Mouse (Mus musculus) CH12.LX (cell line): ENCODE measurements around the gene Lhb. TPM values are rescaled to one million over a fixed set of nuclear protein-coding genes. Genes with fewer than 3 reads are reported as not detected.

ENCODE experiments used
- DNase-seq: peaks from one replicate; pipeline ENCODE4 v3.0.0-alpha.2; 2013; ENCODE audit errors: extremely low read depth
- H3K27ac ChIP-seq: 2 replicates; pipeline ENCODE4 v1.5.1; 2012; ENCODE audit warnings: low read depth, mild to moderate bottlenecking, control low read depth, moderate library complexity; ENCODE audit not compliant: insufficient read depth
- H3K27me3 ChIP-seq: replicated peaks from 2 replicates; pipeline ENCODE3; 2012; ENCODE audit warnings: inconsistent platforms
- H3K36me3 ChIP-seq, 2 experiments: replicated peaks in 1 of 2; 2 replicates each; pipeline versions ENCODE3 to v1.6.1; 2012; ENCODE audit warnings: inconsistent platforms in 1 of 2, low read length in 1 of 2, mild to moderate bottlenecking in 1 of 2, mixed read lengths in 1 of 2, moderate library complexity in 1 of 2; ENCODE audit not compliant: control insufficient read depth in 1 of 2, insufficient read depth in 1 of 2
- H3K4me1 ChIP-seq, 2 experiments: 2 replicates each; pipeline ENCODE4 v1.6.1; 2012; ENCODE audit warnings: inconsistent platforms in 1 of 2, moderate library complexity in 1 of 2; ENCODE audit not compliant: insufficient read depth in 2 of 2, control insufficient read depth in 1 of 2
- H3K4me2 ChIP-seq: 2 replicates; pipeline ENCODE4 v1.6.1; 2012; ENCODE audit warnings: low read depth, mild to moderate bottlenecking, control low read depth; ENCODE audit not compliant: poor library complexity, insufficient read depth, severe bottlenecking
- H3K4me3 ChIP-seq, 3 experiments: fragments of 150-350 bp in 1 of 3; sonication (generic) in 1 of 3; replicated peaks in 1 of 3; 2 replicates each; pipeline versions ENCODE3 to v1.5.1; 2011 to 2012; ENCODE audit warnings: low read depth in 2 of 3, low read length in 2 of 3, mild to moderate bottlenecking in 2 of 3, moderate library complexity in 2 of 3, control low read depth in 1 of 3, improper control_type of control experiment in 1 of 3, inconsistent platforms in 1 of 3, mixed read lengths in 1 of 3; ENCODE audit not compliant: poor library complexity in 1 of 3
- H3K79me2 ChIP-seq: replicated peaks from 2 replicates; pipeline ENCODE4 v1.6.1; 2012; ENCODE audit warnings: mild to moderate bottlenecking, moderate library complexity; ENCODE audit not compliant: control insufficient read depth, poor library complexity, insufficient read depth, severe bottlenecking; ENCODE audit errors: extremely low read depth
- H3K9ac ChIP-seq: 2 replicates; pipeline ENCODE4 v1.6.1; 2012; ENCODE audit warnings: low read depth, mild to moderate bottlenecking, control low read depth, moderate library complexity; ENCODE audit not compliant: insufficient read depth
- H3K9me3 ChIP-seq: replicated peaks from 2 replicates; pipeline ENCODE3; 2012; ENCODE audit warnings: low read length, inconsistent platforms, mixed read lengths
- BHLHE40 ChIP-seq: IDR thresholded peaks from 2 replicates; pipeline ENCODE4 v1.6.1; 2011; ENCODE audit warnings: mild to moderate bottlenecking, low read depth, low read length, improper control_type of control experiment
- CHD1 ChIP-seq: IDR thresholded peaks from 2 replicates; pipeline ENCODE4 v1.6.1; 2012; ENCODE audit warnings: low read depth, low read length, improper control_type of control experiment, inconsistent platforms
- CHD2 ChIP-seq: IDR thresholded peaks from 2 replicates; pipeline ENCODE4 v1.6.1; 2011; ENCODE audit warnings: low read length, improper control_type of control experiment
- KAT2A ChIP-seq: IDR thresholded peaks from 2 replicates; pipeline ENCODE4 v1.6.1; 2012; ENCODE audit warnings: low read length, improper control_type of control experiment, inconsistent platforms; ENCODE audit not compliant: insufficient replicate concordance
- MEF2A ChIP-seq: IDR thresholded peaks from 2 replicates; pipeline ENCODE4 v1.6.1; 2014; ENCODE audit warnings: low read depth, mild to moderate bottlenecking, inconsistent platforms, low read length, improper control_type of control experiment, borderline replicate concordance
- POLR2A ChIP-seq: IDR thresholded peaks from 2 replicates; pipeline ENCODE4 v1.6.1; 2011; ENCODE audit warnings: low read depth, mild to moderate bottlenecking, improper control_type of control experiment, low read length
- TCF12 ChIP-seq: IDR thresholded peaks from 2 replicates; pipeline ENCODE4 v1.6.1; 2014; ENCODE audit warnings: low read depth, mild to moderate bottlenecking, inconsistent platforms, low read length, improper control_type of control experiment
- UBTF ChIP-seq: IDR thresholded peaks from 2 replicates; pipeline ENCODE4 v1.6.1; 2012; ENCODE audit warnings: low read depth, mild to moderate bottlenecking, inconsistent platforms, low read length, improper control_type of control experiment, moderate library complexity
- ZC3H11A ChIP-seq: IDR thresholded peaks from 2 replicates; pipeline ENCODE4 v1.6.1; 2012; ENCODE audit warnings: low read depth, mild to moderate bottlenecking, inconsistent platforms, low read length, improper control_type of control experiment
- ZKSCAN1 ChIP-seq: IDR thresholded peaks from 2 replicates; pipeline ENCODE4 v1.6.1; 2012; ENCODE audit warnings: low read depth, inconsistent platforms, low read length, improper control_type of control experiment, borderline replicate concordance
- ZNF384 ChIP-seq: IDR thresholded peaks from 2 replicates; pipeline ENCODE4 v1.6.1; 2012; ENCODE audit warnings: low read depth, low read length, improper control_type of control experiment, inconsistent platforms
- dilution Hi-C: fragments of 300-500 bp; cut with MboI; formaldehyde crosslinking; loops from 2 replicates; pipeline ENCODE4 v1.14.3; 2020; ENCODE audit warnings: low sequenced_read_pairs; ENCODE audit not compliant: extremely low pct_unique_long_range_greater_than_20kb, extremely low pct_ligation_motif_present
- in situ Hi-C: fragments of 300-500 bp; cut with MboI; formaldehyde crosslinking; loops from 3 replicates; pipeline ENCODE4 v1.14.3; 2019; ENCODE audit warnings: low sequenced_read_pairs, low pct_ligation_motif_present, low pct_unique_long_range_greater_than_20kb, mixed read lengths
- polyA plus RNA-seq: library from polyadenylated mRNA; unstranded; fragments of >175 nt; gene quantifications from 2 replicates; pipeline ENCODE4 v1.2.1, GENCODE M21; 2012; ENCODE audit warnings: low read depth; ENCODE audit not compliant: insufficient read length
- total RNA-seq, 2 experiments: library from RNA; depleted of rRNA; stranded (reverse); fragments of 300-350 nt in 1 of 2; fragments of >200 nt in 1 of 2; gene quantifications; 2 replicates each; pipeline ENCODE4 v1.2.3; 2012 to 2014

The Lhb gene
- total and polyA plus RNA-seq, 3 experiments, result not detected

DNA sequence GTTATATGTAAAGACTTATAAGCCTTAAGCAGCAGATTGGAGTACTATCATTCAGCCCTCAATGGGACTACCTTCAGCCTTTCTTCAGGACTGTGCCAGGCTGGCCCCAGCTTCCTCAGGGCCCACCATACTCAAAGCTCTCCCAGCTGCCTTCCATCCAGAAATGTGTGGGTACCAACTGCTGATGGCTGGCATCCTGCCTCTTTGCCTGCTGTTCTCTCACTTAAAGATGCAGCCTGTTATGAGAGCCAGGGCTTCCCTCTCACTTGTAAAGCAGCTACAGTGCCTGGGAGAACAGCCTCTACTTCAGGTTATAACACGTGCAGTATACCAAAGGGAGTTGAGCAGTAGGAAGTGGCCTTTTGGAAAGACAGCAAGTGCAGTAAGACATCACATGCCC is 44.6 kb upstream of the Lhb start:
- no peak for TF ChIP-seq KAT2A
- TF ChIP-seq POLR2A, result no peak
- TF ChIP-seq, all 38 proteins: peak for 0
- Histone ChIP-seq H3K9me3 (no peaks in the 10 kb centered on the region), H3K4me1 (no peaks in the 10 kb centered on the region), H3K27ac (no peak overlapping the region), H3K4me3 (no peak overlapping the region), H3K4me2 (no peak overlapping the region), H3K36me3 (peaks cover 75 to 91% of the 10 kb centered on the region in 2 experiments), H3K9ac (no peak overlapping the region), H3K79me2 (no peaks in the 10 kb centered on the region; the same call in 1 of the 2 replicates), H3K27me3 (no peaks in the 10 kb centered on the region)
- in situ Hi-C loops, result no loop called here
- DNase-seq, result no peak
- dilution Hi-C loops, result no loop called here

DNA sequence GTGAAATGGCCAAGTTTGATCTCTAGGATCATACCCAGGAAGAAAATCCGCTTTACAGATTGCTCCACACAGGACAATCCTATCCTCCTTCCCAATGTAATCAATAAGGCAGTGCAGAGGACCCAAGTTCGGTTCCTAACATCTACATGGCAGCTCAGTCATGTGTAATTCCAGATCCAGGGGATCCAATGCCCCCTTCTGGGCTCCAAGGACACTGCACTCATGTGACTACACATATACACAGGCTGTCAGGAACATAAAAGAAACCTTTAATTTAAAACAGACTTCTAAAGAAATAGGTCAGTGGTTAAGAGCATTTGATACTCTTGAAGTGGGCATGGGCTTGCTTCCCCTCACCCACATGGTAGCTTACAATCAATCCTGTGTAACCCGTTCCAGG is 34.5 kb upstream of the Lhb start:
- Histone ChIP-seq H3K4me3 (no peak overlapping the region), H3K9ac (no peak overlapping the region), H3K27ac (no peak overlapping the region), H3K4me2 (no peak overlapping the region), H3K79me2 (peaks cover 47% of the 10 kb centered on the region), H3K36me3 (peaks cover 86 to 97% of the 10 kb centered on the region in 2 experiments), H3K27me3 (no peaks in the 10 kb centered on the region), H3K9me3 (no peaks in the 10 kb centered on the region), H3K4me1 (no peaks in the 10 kb centered on the region)
- TF ChIP-seq ZKSCAN1, result no peak
- no peak for TF ChIP-seq POLR2A
- TF ChIP-seq ZC3H11A, result no peak
- no peak for TF ChIP-seq TCF12
- no peak for TF ChIP-seq MEF2A
- no peak for TF ChIP-seq CHD1
- TF ChIP-seq BHLHE40, result no peak
- no peak for TF ChIP-seq CHD2
- DNase-seq, result no peak
- dilution Hi-C loops (no loop called here), in situ Hi-C loops (no loop called here)

DNA sequence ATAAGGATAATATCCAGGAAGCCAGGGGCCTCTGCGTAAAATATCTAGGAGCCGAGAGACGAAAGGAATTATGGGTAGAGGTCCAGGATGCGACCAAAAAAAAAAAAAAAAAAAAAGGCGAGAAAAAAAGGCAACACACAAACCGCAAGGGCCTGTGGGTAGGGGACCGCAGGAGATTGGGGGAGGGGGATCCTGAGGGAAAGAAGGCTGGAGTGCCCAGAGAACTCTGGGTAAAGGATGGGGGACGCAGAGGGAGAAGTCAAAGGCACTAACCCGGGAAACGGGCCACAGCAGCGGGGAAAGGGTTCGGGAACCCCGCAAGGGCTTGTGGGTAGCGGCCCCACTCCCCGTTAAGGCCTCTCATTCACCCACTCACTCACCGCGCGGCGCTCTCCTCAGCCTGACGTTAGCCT is 25.5 kb upstream of the Lhb start:
- Histone ChIP-seq H3K4me1 (peaks cover 0 to 24% of the 10 kb centered on the region in 2 experiments; a peak in 2 of 4 replicates), H3K79me2 (peaks cover 44% of the 10 kb centered on the region)
- no peak for DNase-seq

More for the DNA sequence above, 25.5 kb upstream of the Lhb start:
- no peaks in the 10 kb centered on the region for H3K27me3 ChIP-seq
- peak overlapping the region; percentile 84 for H3K9ac ChIP-seq
- peak overlapping the region; percentile 78 to 97 (median 89) for H3K4me3 ChIP-seq
- H3K36me3 ChIP-seq, result peaks cover 26 to 41% of the 10 kb centered on the region in 2 experiments
- TF ChIP-seq ZNF384 (peak; percentile 93), UBTF (no peak; the same call in 1 of the 2 replicates)
- H3K4me2 ChIP-seq, result peak overlapping the region; percentile 87; the same call in 1 of the 2 replicates
- H3K27ac ChIP-seq, result peak overlapping the region; percentile 71
- no peaks in the 10 kb centered on the region for H3K9me3 ChIP-seq
- dilution Hi-C loops, result no loop called here
- in situ Hi-C loops, result loop anchor here (10.0 kb wide), 1 partner anchor 90 kb away; no protein-coding TSS in a partner anchor
